Mouse (Mus musculus) forebrain, embryonic 11.5 days (tissue): Measurements from ENCODE around the gene Higd1b. TPM values are rescaled to one million over a fixed set of nuclear protein-coding genes. Genes with fewer than 3 reads are reported as not detected.

Experiments used
- ATAC-seq: fragments of 200-750 bp; cut with Nextera tagmentation; replicated peaks from 2 replicates; pipeline ENCODE4 v1.8.0; 2017; ENCODE audit warnings: moderate TSS enrichment; ENCODE audit not compliant: low FRiP score
- DNase-seq: peaks from one replicate; pipeline ENCODE4 v3.0.0-alpha.2; 2017; ENCODE audit warnings: low spot score
- H3K27ac ChIP-seq: fragments of 300-500 bp; sonication (generic); 2 replicates; pipeline ENCODE4 v1.5.1; 2014; ENCODE audit warnings: low read depth, low read length
- H3K27me3 ChIP-seq: fragments of 300-500 bp; sonication (generic); 2 replicates; pipeline ENCODE4 v1.6.1; 2014; ENCODE audit warnings: mild to moderate bottlenecking, low read length, mixed read lengths; ENCODE audit not compliant: control insufficient read depth, insufficient read depth
- H3K36me3 ChIP-seq: fragments of 300-500 bp; sonication (generic); 2 replicates; pipeline ENCODE4 v1.6.1; 2014; ENCODE audit warnings: mild to moderate bottlenecking, low read length, moderate library complexity, mixed read lengths; ENCODE audit not compliant: control insufficient read depth, insufficient read depth
- H3K4me1 ChIP-seq: fragments of 300-500 bp; sonication (generic); replicated peaks from 2 replicates; pipeline ENCODE4 v1.6.1; 2014; ENCODE audit warnings: low read length, mixed read lengths; ENCODE audit not compliant: control insufficient read depth, insufficient read depth
- H3K4me2 ChIP-seq: fragments of 300-500 bp; sonication (generic); 2 replicates; pipeline ENCODE4 v1.6.1; 2014; ENCODE audit warnings: low read depth, mild to moderate bottlenecking, low read length, moderate library complexity, mixed read lengths; ENCODE audit not compliant: severe bottlenecking
- H3K4me3 ChIP-seq: fragments of 300-500 bp; sonication (generic); 2 replicates; pipeline ENCODE4 v1.5.1; 2014; ENCODE audit warnings: low read depth, low read length
- H3K9ac ChIP-seq: fragments of 300-500 bp; sonication (generic); 2 replicates; pipeline ENCODE4 v1.6.1; 2014; ENCODE audit warnings: low read length
- H3K9me3 ChIP-seq: fragments of 300-500 bp; sonication (generic); 2 replicates; pipeline ENCODE4 v1.6.1; 2016; ENCODE audit warnings: low read length, mixed read lengths; ENCODE audit not compliant: control insufficient read depth
- WGBS: fragments of 180-500 bp; shearing (Covaris S2); extraction: QIAGEN DNeasy Blood & Tissue Kit; methylation state at CpG from one replicate; pipeline ENCODE4 v1.1.7; 2014; 5-methylcytosine and 5-hydroxymethylcytosine counted together
- polyA plus RNA-seq: library from polyadenylated mRNA; unstranded; fragments of >200 nt; fragmentation: Nextera tagmentation; extraction: Ambion mirVana; gene quantifications from 2 replicates; pipeline ENCODE4 v1.2.1, GENCODE M21; 2014

Higd1b gene
- polyA plus RNA-seq, 1 experiment from 2014 or later, result not detected

- no peak overlapping the region for H3K9ac ChIP-seq
- H3K4me1 ChIP-seq, result no peaks in the 10 kb centered on the region
- H3K4me2 ChIP-seq, result no peak overlapping the region
- H3K9me3 ChIP-seq, result no peaks in the 10 kb centered on the region
- no peak overlapping the region for H3K4me3 ChIP-seq
- no peak overlapping the region for H3K27ac ChIP-seq
- peaks cover 11% of the 10 kb centered on the region; the same call in 1 of the 2 replicates for H3K36me3 ChIP-seq
- H3K27me3 ChIP-seq, result no peaks in the 10 kb centered on the region
- WGBS, result 78% methylated on average over 6 of the region's 6 CpGs
- ATAC-seq (no peak), DNase-seq (no peak)
Observed at GRCm38 (mm10) chr11:102855941-102856340, 20.3 kb downstream of the Higd1b start.

- ATAC-seq (no peak), DNase-seq (no peak)
- H3K4me2 ChIP-seq, result no peak overlapping the region
- H3K27me3 ChIP-seq, result no peaks in the 10 kb centered on the region
- no peaks in the 10 kb centered on the region for H3K4me1 ChIP-seq
- no peak overlapping the region for H3K27ac ChIP-seq
- WGBS, result 92% methylated on average over 11 of the region's 11 CpGs
- H3K36me3 ChIP-seq, result peaks cover 12% of the 10 kb centered on the region
- H3K9me3 ChIP-seq, result no peaks in the 10 kb centered on the region
- H3K9ac ChIP-seq, result no peak overlapping the region
- no peak overlapping the region for H3K4me3 ChIP-seq
Observed at GRCm38 (mm10) chr11:102858951-102859350, 23.3 kb downstream of the Higd1b start.

- no peak for DNase-seq
- Histone ChIP-seq H3K27me3 (no peaks in the 10 kb centered on the region), H3K9me3 (no peaks in the 10 kb centered on the region), H3K36me3 (peaks cover 11% of the 10 kb centered on the region), H3K4me3 (no peak overlapping the region), H3K4me2 (no peak overlapping the region), H3K9ac (no peak overlapping the region), H3K4me1 (no peaks in the 10 kb centered on the region), H3K27ac (no peak overlapping the region)
- 90% methylated on average over 8 of the region's 8 CpGs for WGBS
- ATAC-seq, result no peak
Observed at GRCm38 (mm10) chr11:102859933-102860332, 24.3 kb downstream of the Higd1b start.

GRCm38 (mm10) chr11:102864272-102864671 is 28.6 kb downstream of the Higd1b start:
- ATAC-seq (no peak), DNase-seq (peak; percentile 77)
- Histone ChIP-seq H3K9ac (no peak overlapping the region), H3K4me3 (no peak overlapping the region), H3K27ac (no peak overlapping the region), H3K9me3 (no peaks in the 10 kb centered on the region), H3K27me3 (no peaks in the 10 kb centered on the region), H3K4me2 (no peak overlapping the region), H3K36me3 (peaks cover 8% of the 10 kb centered on the region), H3K4me1 (no peaks in the 10 kb centered on the region)
- WGBS, result 55% methylated on average over 4 of the region's 4 CpGs

- WGBS, result 88% methylated on average over 7 of the region's 7 CpGs
- H3K9ac ChIP-seq, result no peak overlapping the region
Observed at GRCm38 (mm10) chr11:102874801-102875334, 39.2 kb downstream of the Higd1b start.

GRCm38 (mm10) chr11:102879558-102879957 is 43.9 kb downstream of the Higd1b start:
- ATAC-seq (no peak), DNase-seq (no peak)
- Histone ChIP-seq H3K27me3 (no peaks in the 10 kb centered on the region), H3K4me1 (peaks cover 12% of the 10 kb centered on the region), H3K9ac (no peak overlapping the region; the same call in 1 of the 2 replicates), H3K4me2 (peak overlapping the region; percentile 88), H3K9me3 (no peaks in the 10 kb centered on the region), H3K4me3 (peak overlapping the region; percentile 80), H3K36me3 (peaks cover 2% of the 10 kb centered on the region), H3K27ac (no peak overlapping the region)
- WGBS, result 71% methylated on average over 2 of the region's 2 CpGs

More at GRCm38 (mm10) chr11:102874801-102875334, 39.2 kb downstream of the Higd1b start:
- peaks cover 2% of the 10 kb centered on the region for H3K36me3 ChIP-seq
- H3K27ac ChIP-seq, result no peak overlapping the region
- no peak overlapping the region for H3K4me2 ChIP-seq
- H3K9me3 ChIP-seq, result no peaks in the 10 kb centered on the region
- H3K4me1 ChIP-seq, result peaks cover 6% of the 10 kb centered on the region
- H3K4me3 ChIP-seq, result no peak overlapping the region
- no peak for DNase-seq
- ATAC-seq, result no peak
- H3K27me3 ChIP-seq, result no peaks in the 10 kb centered on the region

GRCm38 (mm10) chr11:102880585-102881313 is 45.1 kb downstream of the Higd1b start, which contains the start of the genes Eftud2 and Ccdc103:
TSS of gene Eftud2 (minus strand) at chr11:102880985.
TSS of gene Ccdc103 (plus strand) at chr11:102881204.
- Histone ChIP-seq H3K4me2 (peak within 1 kb of the TSS; percentile 88), H3K4me1 (peaks cover 12% of the 10 kb centered on the region), H3K27me3 (no peaks in the 10 kb centered on the region), H3K36me3 (peaks cover 2% of the 10 kb centered on the region; the same call in 1 of the 2 replicates), H3K9me3 (no peaks in the 10 kb centered on the region), H3K9ac (peak within 1 kb of the TSS; percentile 88), H3K4me3 (peak within 1 kb of the TSS; percentile 80), H3K27ac (peak within 1 kb of the TSS; percentile 79)
- WGBS, result under 1% methylated on average over 62 of the region's 62 CpGs
- DNase-seq (peak; percentile 93), ATAC-seq (peak; percentile 92)

- DNase-seq (no peak), ATAC-seq (no peak; the same call in 1 of the 2 replicates)
- peak overlapping the region; percentile 80 for H3K4me3 ChIP-seq
- peak overlapping the region; percentile 88 for H3K9ac ChIP-seq
- peaks cover 2% of the 10 kb centered on the region; the same call in 1 of the 2 replicates for H3K36me3 ChIP-seq
- peaks cover 12% of the 10 kb centered on the region for H3K4me1 ChIP-seq
- H3K9me3 ChIP-seq, result no peaks in the 10 kb centered on the region
- peak overlapping the region; percentile 79; the same call in 1 of the 2 replicates for H3K27ac ChIP-seq
- H3K27me3 ChIP-seq, result no peaks in the 10 kb centered on the region
- H3K4me2 ChIP-seq, result peak overlapping the region; percentile 88
- WGBS, result 17% methylated on average over 13 of the region's 13 CpGs
Observed at GRCm38 (mm10) chr11:102881314-102882198, 45.9 kb downstream of the Higd1b start.
